Mouse (Mus musculus): ENCODE measurements at regions not wholly inside any gene's neighbourhood (a gene's known extent, or its start where the extent isn't known, plus 50 kb on each side); places are given as distances from the start of the nearest gene placed in this dataset.
A peak's percentile ranks its signal among the peaks of the same experiment; 100 is the strongest.

DNA sequence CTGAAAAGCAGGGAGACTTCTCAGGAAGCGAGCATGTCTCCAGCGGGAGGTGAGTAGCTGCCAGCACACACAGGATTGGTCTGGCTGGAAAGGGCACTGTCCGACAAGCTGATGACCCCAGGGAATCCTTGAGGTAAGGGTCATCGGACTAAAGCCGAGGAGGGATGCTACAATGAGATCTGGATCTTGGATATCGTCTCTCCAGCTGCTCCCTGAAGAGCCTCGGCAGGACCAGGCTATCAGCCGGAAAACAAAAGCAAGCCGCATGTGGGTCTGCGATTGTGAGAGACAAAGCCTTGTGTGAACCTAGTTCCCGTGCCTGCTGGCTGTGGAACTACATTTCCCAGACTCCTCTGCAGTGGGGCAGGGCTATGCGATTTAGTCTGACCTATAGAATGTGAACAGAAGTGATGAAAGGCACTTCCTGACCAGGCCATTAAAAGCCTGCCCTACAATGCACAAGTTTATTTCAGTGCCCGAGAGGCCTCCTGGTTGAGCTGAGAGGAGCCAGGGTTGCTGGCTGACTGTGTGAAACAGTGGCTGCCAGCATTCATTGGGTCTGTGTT, 66.7 kb upstream of the Slc6a6 start:
- TF ChIP-seq FLI1 (IDR thresholded peaks at IDR 0.05; ENCODE audit: low read length) (no peak), GATA1 (IDR thresholded peaks at IDR 0.05; ENCODE audit: borderline replicate concordance, low read length) (no peak)
- Histone ChIP-seq H3K27me3 (replicated peaks) (peaks cover 34% of the 10 kb centered on the region), H3K4me3 (replicated peaks) (peak overlapping the region; percentile 81), H3K36me3 (replicated peaks; ENCODE audit: low read length) (no peaks in the 10 kb centered on the region), H3K4me1 (peaks cover 28% of the 10 kb centered on the region), H3K9me3 (peaks cover 12% of the 10 kb centered on the region)

DNA sequence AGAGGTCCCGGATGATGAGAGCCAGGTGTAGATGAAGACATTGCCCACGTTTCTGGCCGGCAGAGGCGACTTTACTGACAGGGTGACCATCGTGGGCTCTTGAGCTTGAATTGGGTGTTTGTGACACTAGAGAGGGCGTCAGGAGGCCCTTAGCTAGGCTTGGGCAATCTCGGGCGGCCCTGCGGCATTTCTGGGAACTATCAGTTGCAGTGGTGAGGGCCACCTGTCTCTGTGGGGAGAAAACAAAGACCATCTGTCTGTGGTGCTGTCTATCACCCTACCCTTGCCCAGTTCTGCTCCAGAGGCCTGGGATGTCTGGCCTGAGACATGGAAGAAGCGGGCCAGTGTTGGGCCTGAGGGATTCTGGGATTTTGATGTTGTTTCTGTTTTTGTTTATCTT, 66.2 kb upstream of the Slc6a6 start:
- Histone ChIP-seq H3K4me1 (peaks cover 34% of the 10 kb centered on the region), H3K36me3 (replicated peaks; ENCODE audit: low read length) (no peaks in the 10 kb centered on the region), H3K9me3 (peaks cover 8% of the 10 kb centered on the region), H3K27me3 (replicated peaks) (peaks cover 33% of the 10 kb centered on the region), H3K4me3 (replicated peaks) (peak overlapping the region; percentile 81)
- no peak for TF ChIP-seq FLI1 (IDR thresholded peaks at IDR 0.05; ENCODE audit: low read length)
- TF ChIP-seq GATA1 (IDR thresholded peaks at IDR 0.05; ENCODE audit: borderline replicate concordance, low read length) = no peak

DNA sequence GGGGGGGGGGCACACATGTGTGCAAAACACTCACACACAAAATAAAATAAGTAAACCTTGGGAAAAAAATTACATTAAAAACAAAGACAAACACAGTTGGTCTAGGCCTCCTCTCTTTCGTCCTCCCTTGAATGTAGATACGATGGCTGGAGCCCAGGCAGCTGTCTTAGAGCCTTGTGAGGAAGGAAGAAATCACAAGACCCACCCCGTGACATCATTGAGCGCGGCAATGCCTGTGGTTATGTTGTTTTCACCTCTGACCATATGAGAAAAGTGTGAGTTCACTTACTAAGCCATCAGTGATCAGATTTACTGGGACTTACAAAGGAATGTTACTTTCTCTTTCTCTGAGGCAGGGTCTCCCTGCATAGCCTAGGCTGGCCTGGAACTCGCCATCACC, 64.8 kb upstream of the Slc6a6 start:
- TF ChIP-seq FLI1 (IDR thresholded peaks at IDR 0.05; ENCODE audit: low read length) (no peak), GATA1 (IDR thresholded peaks at IDR 0.05; ENCODE audit: borderline replicate concordance, low read length) (no peak)
- H3K27me3 ChIP-seq (replicated peaks) = peaks cover 27% of the 10 kb centered on the region
- no peak overlapping the region for H3K4me3 ChIP-seq (replicated peaks)
- H3K4me1 ChIP-seq = peaks cover 35% of the 10 kb centered on the region
- H3K9me3 ChIP-seq = no peaks in the 10 kb centered on the region; the same call in 1 of the 2 replicates
- H3K36me3 ChIP-seq (replicated peaks; ENCODE audit: low read length) = no peaks in the 10 kb centered on the region

DNA sequence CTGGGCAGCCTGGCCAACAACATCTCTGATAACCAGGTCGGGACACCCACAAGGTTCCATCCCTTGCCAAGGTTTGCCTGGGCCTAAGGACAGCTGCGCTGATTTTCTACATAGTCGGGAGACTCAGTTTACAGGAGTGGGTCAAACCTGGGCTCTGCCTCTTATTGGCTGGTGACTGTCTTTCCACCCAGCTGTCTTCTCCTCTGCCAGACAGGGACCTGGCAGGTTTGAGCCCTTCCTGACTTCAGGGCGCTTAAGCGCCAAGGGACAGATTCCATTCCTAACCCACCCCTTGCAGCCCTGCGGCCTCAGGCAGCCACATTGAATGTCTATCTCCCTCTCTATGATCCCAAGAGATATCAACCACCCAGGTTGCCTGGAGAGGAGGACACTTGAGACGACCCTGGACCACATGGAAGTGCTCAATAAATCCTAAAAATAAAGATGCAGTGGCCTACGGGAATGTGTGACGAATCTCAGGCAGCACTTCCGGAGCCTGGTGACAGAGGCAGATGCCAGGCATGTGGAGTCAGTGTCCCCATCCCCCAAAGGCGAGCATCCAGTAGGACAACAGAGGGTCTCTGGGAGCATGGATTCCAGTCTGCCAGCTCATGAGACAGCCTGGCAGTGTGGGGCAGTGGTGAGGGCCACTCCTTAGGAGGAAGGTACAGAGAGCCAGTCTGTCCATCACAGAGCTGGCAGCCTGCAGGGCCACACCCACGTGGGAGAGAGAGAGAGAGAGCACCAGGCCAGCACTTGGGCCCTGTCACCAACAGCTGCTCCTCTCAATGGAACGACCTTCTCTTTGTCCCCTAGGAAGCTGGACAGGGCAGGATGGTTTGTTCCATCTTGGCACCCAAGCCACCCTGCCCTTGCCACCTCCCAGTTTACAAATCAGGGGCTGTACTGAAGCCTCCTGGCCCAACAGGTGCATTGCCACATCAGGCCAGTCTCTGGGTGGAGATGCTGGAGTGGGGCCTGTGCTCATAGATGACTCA, 63.8 kb upstream of the Slc6a6 start:
- H3K4me3 ChIP-seq (replicated peaks) = no peak overlapping the region
- no peak for TF ChIP-seq GATA1 (IDR thresholded peaks at IDR 0.05; ENCODE audit: borderline replicate concordance, low read length)
- no peak for TF ChIP-seq FLI1 (IDR thresholded peaks at IDR 0.05; ENCODE audit: low read length)

DNA sequence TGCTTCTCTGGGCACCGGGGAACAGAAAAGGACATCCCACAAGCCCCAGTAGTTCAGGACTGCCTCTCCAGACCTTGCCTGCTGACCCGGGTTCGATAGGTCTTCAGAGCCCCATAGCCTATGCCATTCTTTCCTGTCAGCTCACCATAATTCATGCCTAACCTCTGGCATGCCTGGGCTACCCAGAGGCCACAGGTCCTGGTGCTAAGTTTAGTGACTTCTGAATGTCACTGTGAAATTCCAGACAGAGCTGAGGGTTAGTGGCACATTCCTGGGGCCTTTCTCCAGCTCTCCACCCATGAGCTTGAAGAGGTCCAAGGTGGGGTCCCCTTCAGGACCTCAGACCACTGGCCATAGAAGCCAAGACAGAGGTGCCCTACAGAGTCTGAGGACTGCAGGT, 62.4 kb upstream of the Slc6a6 start:
- H3K9me3 ChIP-seq = peaks cover 8% of the 10 kb centered on the region; the same call in 1 of the 2 replicates
- peaks cover 15% of the 10 kb centered on the region for H3K27me3 ChIP-seq (replicated peaks)
- H3K4me1 ChIP-seq = peaks cover 35% of the 10 kb centered on the region
- H3K4me3 ChIP-seq (replicated peaks) = no peak overlapping the region
- H3K36me3 ChIP-seq (replicated peaks; ENCODE audit: low read length) = no peaks in the 10 kb centered on the region
- no peak for TF ChIP-seq FLI1 (IDR thresholded peaks at IDR 0.05; ENCODE audit: low read length)
- TF ChIP-seq GATA1 (IDR thresholded peaks at IDR 0.05; ENCODE audit: borderline replicate concordance, low read length) = no peak

More for the DNA sequence above, 63.8 kb upstream of the Slc6a6 start:
- peaks cover 35% of the 10 kb centered on the region for H3K4me1 ChIP-seq
- H3K9me3 ChIP-seq = peaks cover 5% of the 10 kb centered on the region; the same call in 1 of the 2 replicates
- H3K36me3 ChIP-seq (replicated peaks; ENCODE audit: low read length) = no peaks in the 10 kb centered on the region
- peaks cover 28% of the 10 kb centered on the region for H3K27me3 ChIP-seq (replicated peaks)

DNA sequence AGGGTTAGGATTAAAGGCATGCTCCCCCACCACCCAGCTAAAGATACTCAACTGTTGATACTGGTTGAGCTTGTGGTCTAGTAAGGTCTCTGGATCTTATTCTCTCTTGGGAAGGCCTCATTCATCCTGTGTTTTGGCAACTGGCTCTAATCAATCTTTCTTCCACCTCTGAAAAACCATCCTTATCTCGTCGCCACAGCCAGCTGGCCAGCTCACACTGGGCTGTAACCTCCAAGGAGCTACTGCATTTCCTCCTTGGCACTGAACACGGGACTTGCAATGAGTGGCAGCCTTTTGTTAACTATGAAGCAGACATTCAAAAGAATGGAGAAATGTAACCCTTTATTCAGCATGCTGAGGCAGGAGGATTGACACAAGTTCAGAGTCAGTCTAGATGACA, 61.4 kb upstream of the Slc6a6 start:
- Histone ChIP-seq H3K4me1 (peaks cover 27% of the 10 kb centered on the region), H3K27me3 (replicated peaks) (peaks cover 17% of the 10 kb centered on the region), H3K9me3 (peaks cover 8% of the 10 kb centered on the region; the same call in 1 of the 2 replicates), H3K4me3 (replicated peaks) (no peak overlapping the region), H3K36me3 (replicated peaks; ENCODE audit: low read length) (no peaks in the 10 kb centered on the region)
- TF ChIP-seq GATA1 (IDR thresholded peaks at IDR 0.05; ENCODE audit: borderline replicate concordance, low read length) (no peak; the same call in 2 of the 3 replicates), FLI1 (IDR thresholded peaks at IDR 0.05; ENCODE audit: low read length) (no peak)

DNA sequence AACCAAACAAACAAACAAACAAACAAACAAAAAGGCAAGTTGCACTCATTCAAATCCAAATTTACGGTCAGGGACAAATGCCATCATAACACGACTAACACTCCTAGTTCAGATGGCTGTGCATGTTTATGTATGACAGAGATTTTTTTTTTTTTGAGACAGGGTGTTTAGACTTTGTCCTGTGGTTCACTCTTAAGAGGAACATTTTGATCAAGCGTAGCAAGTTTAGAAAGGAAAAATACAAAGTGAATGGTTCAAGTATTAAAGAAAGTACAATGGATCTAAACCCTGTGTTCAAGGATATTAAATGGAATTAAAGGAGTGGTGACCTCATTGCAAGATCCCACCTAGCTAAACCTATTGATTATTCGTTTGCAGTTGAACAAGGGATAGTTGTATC, 60.2 kb upstream of the Slc6a6 start:
- Histone ChIP-seq H3K4me3 (replicated peaks) (no peak overlapping the region), H3K36me3 (replicated peaks; ENCODE audit: low read length) (no peaks in the 10 kb centered on the region), H3K9me3 (peaks cover 8% of the 10 kb centered on the region; the same call in 1 of the 2 replicates), H3K4me1 (peaks cover 18% of the 10 kb centered on the region), H3K27me3 (replicated peaks) (peaks cover 21% of the 10 kb centered on the region)
- TF ChIP-seq FLI1 (IDR thresholded peaks at IDR 0.05; ENCODE audit: low read length) (no peak), GATA1 (IDR thresholded peaks at IDR 0.05; ENCODE audit: borderline replicate concordance, low read length) (no peak)

DNA sequence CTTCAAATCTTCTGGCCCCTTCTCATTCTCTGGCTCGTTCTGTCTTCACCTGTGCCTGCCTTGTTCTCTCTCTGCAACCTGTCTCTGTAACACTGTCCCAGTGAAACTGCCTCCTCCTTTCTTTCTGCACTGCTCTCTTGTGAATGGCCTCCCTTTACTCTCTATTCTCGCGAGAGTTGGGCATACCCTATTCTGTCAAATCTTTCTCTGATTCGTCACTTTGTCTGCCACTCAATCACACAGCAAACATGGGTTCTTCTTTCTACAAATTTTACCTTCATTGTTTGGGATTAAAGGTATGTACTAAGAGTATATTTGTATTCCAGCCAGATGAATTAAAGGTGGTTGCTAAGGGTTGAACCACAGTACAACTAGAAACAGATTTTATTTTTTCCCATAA, 54.6 kb upstream of the Slc6a6 start:
- TF ChIP-seq GATA1 (IDR thresholded peaks at IDR 0.05; ENCODE audit: borderline replicate concordance, low read length) (no peak), FLI1 (IDR thresholded peaks at IDR 0.05; ENCODE audit: low read length) (no peak)
- H3K27me3 ChIP-seq (replicated peaks) = peaks cover 41% of the 10 kb centered on the region
- no peaks in the 10 kb centered on the region for H3K4me1 ChIP-seq
- H3K4me3 ChIP-seq (replicated peaks) = no peak overlapping the region
- no peaks in the 10 kb centered on the region for H3K36me3 ChIP-seq (replicated peaks; ENCODE audit: low read length)
- peaks cover 39% of the 10 kb centered on the region for H3K9me3 ChIP-seq

DNA sequence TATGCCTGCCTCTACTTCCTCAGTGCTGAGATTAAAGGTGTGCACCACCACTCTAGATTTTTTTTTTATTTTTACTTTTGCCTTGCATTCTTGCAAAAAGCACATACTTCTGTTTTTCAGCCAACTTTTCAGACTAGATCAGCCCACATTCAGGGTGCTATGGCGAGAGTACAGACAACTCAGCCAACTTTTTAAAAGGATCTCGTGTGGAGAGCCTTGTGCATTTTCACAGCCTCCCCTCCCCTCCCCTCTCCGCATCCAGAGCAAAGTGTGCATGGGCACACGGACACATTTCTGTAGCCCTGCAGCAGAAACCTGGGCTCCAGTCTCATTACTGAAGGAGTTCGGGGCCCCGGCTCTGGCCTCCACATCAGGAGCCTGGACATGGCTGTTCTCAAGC, 52.6 kb upstream of the Slc6a6 start:
- peaks cover 54% of the 10 kb centered on the region for H3K27me3 ChIP-seq (replicated peaks)
- H3K9me3 ChIP-seq = peaks cover 30% of the 10 kb centered on the region

More for the DNA sequence above, 52.6 kb upstream of the Slc6a6 start:
- Histone ChIP-seq H3K4me1 (no peaks in the 10 kb centered on the region), H3K4me3 (replicated peaks) (no peak overlapping the region), H3K36me3 (replicated peaks; ENCODE audit: low read length) (no peaks in the 10 kb centered on the region)
- TF ChIP-seq FLI1 (IDR thresholded peaks at IDR 0.05; ENCODE audit: low read length) (no peak), GATA1 (IDR thresholded peaks at IDR 0.05; ENCODE audit: borderline replicate concordance, low read length) (no peak)
